Mouse (Mus musculus) embryonic facial prominence, embryonic 10.5 days (tissue): ENCODE results near the gene Cryab. TPM values are rescaled to one million over a fixed set of nuclear protein-coding genes. Genes with fewer than 3 reads are reported as not detected.
A peak's percentile ranks its signal among the peaks of the same experiment; 100 is the strongest.

Experiments
- DNase-seq: peaks from one replicate; pipeline ENCODE4 v3.0.0-alpha.2; 2017; ENCODE audit warnings: low spot score
- H3K27ac ChIP-seq: fragments of 300-500 bp; sonication (generic); replicated peaks from 2 replicates; pipeline ENCODE4 v1.5.1; 2016; ENCODE audit warnings: mild to moderate bottlenecking
- H3K27me3 ChIP-seq: fragments of 300-500 bp; sonication (generic); replicated peaks from 2 replicates; pipeline ENCODE4 v1.6.1; 2016; ENCODE audit warnings: low read depth, mild to moderate bottlenecking; ENCODE audit not compliant: poor library complexity, severe bottlenecking
- H3K36me3 ChIP-seq: fragments of 300-500 bp; sonication (generic); replicated peaks from 2 replicates; pipeline ENCODE4 v1.6.1; 2016; ENCODE audit warnings: mild to moderate bottlenecking, moderate library complexity
- H3K4me1 ChIP-seq: fragments of 300-500 bp; sonication (generic); 2 replicates; pipeline ENCODE4 v1.6.1; 2016
- H3K4me3 ChIP-seq: fragments of 300-500 bp; sonication (generic); 2 replicates; pipeline ENCODE4 v1.5.1; 2016; ENCODE audit warnings: mild to moderate bottlenecking, moderate library complexity
- H3K9me3 ChIP-seq: fragments of 300-500 bp; sonication (generic); 2 replicates; pipeline ENCODE4 v1.6.1; 2016; ENCODE audit warnings: mild to moderate bottlenecking
- WGBS: fragments of 180-500 bp; shearing (Covaris S2); methylation state at CpG from one replicate; pipeline ENCODE4 v1.1.7; 2016; 5-methylcytosine and 5-hydroxymethylcytosine counted together
- polyA plus RNA-seq: library from polyadenylated mRNA; unstranded; fragments of >200 nt; fragmentation: Nextera tagmentation; extraction: Ambion mirVana; gene quantifications from 2 replicates; pipeline ENCODE4 v1.2.1, GENCODE M21; 2016

Gene Cryab
- polyA plus RNA-seq, 1 experiment from 2014 or later = 12.9 TPM

GRCm38 (mm10) chr9:50774991-50775612 is 24.0 kb downstream of the Cryab start, which contains the start of the genes Alg9 and 1110032A03Rik:
Alg9 (plus strand) TSS chr9:50775019.
1110032A03Rik (minus strand) TSS chr9:50775520.
- no peaks in the 10 kb centered on the region for H3K9me3 ChIP-seq
- H3K27ac ChIP-seq = peak within 1 kb of the TSS; percentile 96
- H3K27me3 ChIP-seq = no peaks in the 10 kb centered on the region
- WGBS = under 1% methylated on average over 51 of the region's 51 CpGs
- DNase-seq = peak; percentile 89
- H3K36me3 ChIP-seq = peaks cover 49% of the 10 kb centered on the region
- peaks cover 23% of the 10 kb centered on the region for H3K4me1 ChIP-seq
- peak within 1 kb of the TSS; percentile 94 for H3K4me3 ChIP-seq

- Histone ChIP-seq H3K27ac (peak overlapping the region; percentile 96), H3K4me3 (peak overlapping the region; percentile 94), H3K36me3 (peaks cover 53% of the 10 kb centered on the region), H3K4me1 (peaks cover 23% of the 10 kb centered on the region), H3K9me3 (no peaks in the 10 kb centered on the region), H3K27me3 (no peaks in the 10 kb centered on the region)
- DNase-seq = no peak
- under 1% methylated on average over 30 of the region's 30 CpGs for WGBS
Observed at GRCm38 (mm10) chr9:50775662-50776126, 24.6 kb downstream of the Cryab start.

- Histone ChIP-seq H3K27ac (peak overlapping the region; percentile 96), H3K4me3 (peak overlapping the region; percentile 94), H3K4me1 (peaks cover 23% of the 10 kb centered on the region), H3K27me3 (no peaks in the 10 kb centered on the region), H3K9me3 (no peaks in the 10 kb centered on the region), H3K36me3 (peaks cover 53% of the 10 kb centered on the region)
- no peak for DNase-seq
- 70% methylated on average over 11 of the region's 11 CpGs for WGBS
Observed at GRCm38 (mm10) chr9:50776162-50776760, 25.1 kb downstream of the Cryab start.

- Histone ChIP-seq H3K27ac (no peak overlapping the region), H3K27me3 (no peaks in the 10 kb centered on the region), H3K36me3 (peaks cover 98% of the 10 kb centered on the region), H3K9me3 (no peaks in the 10 kb centered on the region), H3K4me1 (no peaks in the 10 kb centered on the region), H3K4me3 (no peak overlapping the region)
- WGBS = 73% methylated on average over 2 of the region's 2 CpGs
- peak; percentile 48 for DNase-seq
Observed at GRCm38 (mm10) chr9:50782155-50782554, 31.0 kb downstream of the Cryab start.

- Histone ChIP-seq H3K4me3 (no peak overlapping the region), H3K27me3 (no peaks in the 10 kb centered on the region), H3K36me3 (peaks cover 69% of the 10 kb centered on the region), H3K9me3 (no peaks in the 10 kb centered on the region), H3K4me1 (no peaks in the 10 kb centered on the region), H3K27ac (no peak overlapping the region)
- 91% methylated on average over 3 of the region's 3 CpGs for WGBS
- no peak for DNase-seq
Observed at GRCm38 (mm10) chr9:50795266-50795665, 44.1 kb downstream of the Cryab start.

GRCm38 (mm10) chr9:50796776-50797175 is 45.7 kb downstream of the Cryab start:
- WGBS = 87% methylated on average over 8 of the region's 8 CpGs
- no peaks in the 10 kb centered on the region for H3K4me1 ChIP-seq
- no peak for DNase-seq
- peaks cover 69% of the 10 kb centered on the region for H3K36me3 ChIP-seq
- no peak overlapping the region for H3K4me3 ChIP-seq
- H3K27ac ChIP-seq = no peak overlapping the region
- H3K27me3 ChIP-seq = no peaks in the 10 kb centered on the region
- H3K9me3 ChIP-seq = no peaks in the 10 kb centered on the region

GRCm38 (mm10) chr9:50797641-50798040 is 46.5 kb downstream of the Cryab start:
- Histone ChIP-seq H3K4me1 (no peaks in the 10 kb centered on the region), H3K36me3 (peaks cover 69% of the 10 kb centered on the region), H3K27me3 (no peaks in the 10 kb centered on the region), H3K4me3 (no peak overlapping the region), H3K27ac (no peak overlapping the region), H3K9me3 (no peaks in the 10 kb centered on the region)
- WGBS = 96% methylated on average over 7 of the region's 7 CpGs
- no peak for DNase-seq

GRCm38 (mm10) chr9:50798368-50798767 is 47.2 kb downstream of the Cryab start:
- Histone ChIP-seq H3K4me3 (no peak overlapping the region), H3K9me3 (no peaks in the 10 kb centered on the region), H3K4me1 (no peaks in the 10 kb centered on the region), H3K27me3 (no peaks in the 10 kb centered on the region), H3K27ac (no peak overlapping the region), H3K36me3 (peaks cover 73% of the 10 kb centered on the region)
- DNase-seq = no peak
- 85% methylated on average over 5 of the region's 5 CpGs for WGBS

- no peaks in the 10 kb centered on the region for H3K4me1 ChIP-seq
- no peak overlapping the region for H3K4me3 ChIP-seq
- H3K9me3 ChIP-seq = no peaks in the 10 kb centered on the region
- H3K27ac ChIP-seq = no peak overlapping the region
- H3K27me3 ChIP-seq = no peaks in the 10 kb centered on the region
- 62% methylated on average over 2 of the region's 2 CpGs for WGBS
- DNase-seq = peak; percentile 30
- peaks cover 78% of the 10 kb centered on the region for H3K36me3 ChIP-seq
Observed at GRCm38 (mm10) chr9:50800985-50801384, 49.9 kb downstream of the Cryab start.

- no peaks in the 10 kb centered on the region for H3K9me3 ChIP-seq
- WGBS = 90% methylated on average over 7 of the region's 7 CpGs
Observed at GRCm38 (mm10) chr9:50803055-50803671, 52.0 kb downstream of the Cryab start.

More at GRCm38 (mm10) chr9:50803055-50803671, 52.0 kb downstream of the Cryab start:
- no peaks in the 10 kb centered on the region for H3K27me3 ChIP-seq
- H3K4me1 ChIP-seq = no peaks in the 10 kb centered on the region
- H3K4me3 ChIP-seq = no peak overlapping the region
- peaks cover 83% of the 10 kb centered on the region for H3K36me3 ChIP-seq
- DNase-seq = no peak
- H3K27ac ChIP-seq = 0 out of 2 replicates have a peak overlapping the region, but pooled peaks have one; percentile 6
